Mouse (Mus musculus) hindbrain, embryonic 16.5 days (tissue): Measurements from ENCODE around the gene Mep1a. TPM values are rescaled to one million over a fixed set of nuclear protein-coding genes. Genes with fewer than 3 reads are reported as not detected.
"Not testable (repeated sequence)": the region's sequence is repeated elsewhere in the genome, so short reads cannot be mapped to it uniquely, and the experiment has no call there.

ENCODE experiments used
- ATAC-seq: fragments of 200-750 bp; cut with Nextera tagmentation; 2 replicates; pipeline ENCODE4 v1.8.0; 2017; ENCODE audit warnings: moderate TSS enrichment, moderate library complexity
- H3K27ac ChIP-seq: fragments of 300-500 bp; sonication (generic); 2 replicates; pipeline ENCODE4 v1.5.1; 2014; ENCODE audit warnings: low read depth, mild to moderate bottlenecking, control low read depth, low read length, moderate library complexity
- H3K27me3 ChIP-seq: fragments of 300-500 bp; sonication (generic); replicated peaks from 2 replicates; pipeline ENCODE4 v1.6.1; 2014; ENCODE audit warnings: low read length; ENCODE audit not compliant: control insufficient read depth, insufficient read depth
- H3K36me3 ChIP-seq: fragments of 300-500 bp; sonication (generic); 2 replicates; pipeline ENCODE4 v1.6.1; 2014; ENCODE audit warnings: mild to moderate bottlenecking, low read length, moderate library complexity, mixed read lengths; ENCODE audit not compliant: control insufficient read depth, insufficient read depth
- H3K4me1 ChIP-seq: fragments of 300-500 bp; sonication (generic); 2 replicates; pipeline ENCODE4 v1.6.1; 2014; ENCODE audit warnings: low read depth, low read length; ENCODE audit not compliant: control insufficient read depth, insufficient read depth
- H3K4me2 ChIP-seq: fragments of 300-500 bp; sonication (generic); 2 replicates; pipeline ENCODE4 v1.6.1; 2014; ENCODE audit warnings: mild to moderate bottlenecking, low read length, control low read depth, moderate library complexity
- H3K4me3 ChIP-seq: fragments of 300-500 bp; sonication (generic); 2 replicates; pipeline ENCODE4 v1.5.1; 2014; ENCODE audit warnings: mild to moderate bottlenecking, low read length, control low read depth, moderate library complexity
- H3K9ac ChIP-seq: fragments of 300-500 bp; sonication (generic); 2 replicates; pipeline ENCODE4 v1.6.1; 2014; ENCODE audit warnings: low read depth, mild to moderate bottlenecking, control low read depth, low read length, moderate library complexity
- H3K9me3 ChIP-seq: fragments of 300-500 bp; sonication (generic); 2 replicates; pipeline ENCODE4 v1.6.1; 2014; ENCODE audit warnings: mild to moderate bottlenecking, low read length, moderate library complexity; ENCODE audit not compliant: control insufficient read depth
- WGBS: fragments of 180-500 bp; shearing (Covaris S2); extraction: QIAGEN DNeasy Blood & Tissue Kit; methylation state at CpG from one replicate; pipeline ENCODE4 v1.1.7; 2014; 5-methylcytosine and 5-hydroxymethylcytosine counted together
- polyA plus RNA-seq: library from polyadenylated mRNA; unstranded; fragments of >200 nt; fragmentation: Nextera tagmentation; extraction: Ambion mirVana; gene quantifications from 2 replicates; pipeline ENCODE4 v1.2.1, GENCODE M21; 2015

Gene Mep1a
- polyA plus RNA-seq, 1 experiment from 2014 or later, result 0.20 TPM

DNA sequence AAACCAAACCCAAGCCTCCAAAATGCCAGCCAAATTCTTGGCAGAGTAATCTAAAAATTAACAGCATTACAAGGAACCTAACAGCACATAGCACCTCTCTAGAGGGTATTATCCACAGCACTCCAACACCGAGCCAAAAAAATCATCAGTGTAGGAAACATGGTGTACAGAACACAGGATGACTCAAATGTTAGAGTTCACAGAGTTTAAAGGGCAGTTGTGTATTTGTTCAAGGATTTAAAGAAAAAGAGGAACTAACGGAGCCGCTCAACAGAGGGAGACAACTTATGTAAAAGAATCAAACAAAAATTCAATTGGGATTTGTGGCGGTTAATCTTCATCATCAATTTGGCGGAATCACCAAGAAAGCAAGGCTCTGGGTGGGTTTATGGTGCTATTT lies 7.1 kb downstream of the Mep1a start:
- Histone ChIP-seq H3K36me3 (no peaks in the 10 kb centered on the region), H3K4me2 (no peak overlapping the region), H3K27ac (no peak overlapping the region), H3K4me1 (no peaks in the 10 kb centered on the region), H3K27me3 (no peaks in the 10 kb centered on the region), H3K9ac (no peak overlapping the region), H3K9me3 (no peaks in the 10 kb centered on the region), H3K4me3 (no peak overlapping the region)
- no peak for ATAC-seq
- 90% methylated on average over 5 of the region's 5 CpGs for WGBS

DNA sequence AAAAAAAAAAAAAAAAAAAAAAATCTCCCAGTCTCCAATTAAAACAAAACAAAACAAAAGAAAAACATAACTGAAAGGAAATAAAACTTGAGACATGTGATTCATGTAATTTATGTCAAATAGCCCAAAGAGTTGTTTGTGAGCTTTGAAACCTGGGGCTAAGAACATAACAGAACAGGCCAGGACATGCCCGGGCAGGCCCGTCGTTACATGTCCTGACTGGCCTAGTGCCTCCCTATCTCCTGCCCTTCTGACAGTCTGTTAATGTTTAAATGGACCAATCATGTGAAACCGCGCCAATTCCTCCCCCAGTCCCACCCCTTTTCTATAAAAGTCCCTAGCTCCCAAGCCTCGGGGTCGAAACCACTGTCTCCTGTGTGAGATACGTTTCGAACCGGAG lies 12.2 kb downstream of the Mep1a start:
- H3K4me3 ChIP-seq, H3K4me2 ChIP-seq, H3K9me3 ChIP-seq, H3K9ac ChIP-seq, ATAC-seq, H3K27me3 ChIP-seq, H3K4me1 ChIP-seq, H3K36me3 ChIP-seq, H3K27ac ChIP-seq: not testable (repeated sequence)
- 98% methylated on average over 8 of the region's 10 CpGs for WGBS

DNA sequence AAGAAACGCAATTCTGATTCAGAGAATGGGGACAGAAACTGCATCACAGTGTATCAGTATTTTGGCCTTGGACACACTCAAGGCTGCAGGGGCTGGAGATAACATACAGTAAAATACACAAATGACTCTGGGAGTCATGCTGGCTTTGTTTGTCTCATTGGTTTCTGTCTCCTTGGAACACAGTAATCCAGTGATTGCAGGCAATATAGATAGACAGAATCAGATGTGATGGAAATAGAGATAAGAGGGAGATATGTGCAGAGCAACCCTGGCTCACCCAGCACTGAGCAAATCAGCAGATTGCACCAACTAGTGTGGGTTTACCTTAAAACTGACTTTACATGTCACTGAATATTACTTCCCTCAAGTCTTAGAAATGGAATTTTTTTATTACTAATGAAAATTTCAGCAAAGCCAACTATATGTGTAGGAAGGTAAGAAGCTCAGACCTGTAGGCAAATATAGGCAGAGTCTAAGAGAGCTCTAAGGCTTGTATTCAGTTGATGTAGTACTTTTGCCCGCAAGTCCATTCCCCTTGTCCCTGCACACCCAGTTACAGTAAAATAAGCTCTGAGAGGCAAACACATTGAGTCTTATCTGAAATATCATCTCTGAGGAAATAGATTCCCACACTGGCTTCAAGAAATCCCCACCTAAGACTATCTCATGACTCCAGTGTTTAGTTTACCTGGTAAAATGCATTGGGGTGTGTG lies 14.0 kb downstream of the Mep1a start:
- WGBS, result 93% methylated on average over 2 of the region's 2 CpGs
- no peaks in the 10 kb centered on the region for H3K9me3 ChIP-seq
- H3K4me3 ChIP-seq, result no peak overlapping the region
- no peak overlapping the region for H3K4me2 ChIP-seq
- H3K36me3 ChIP-seq, result no peaks in the 10 kb centered on the region
- no peak overlapping the region for H3K9ac ChIP-seq
- ATAC-seq, result no peak
- H3K27me3 ChIP-seq, result no peaks in the 10 kb centered on the region
- H3K4me1 ChIP-seq, result no peaks in the 10 kb centered on the region
- no peak overlapping the region for H3K27ac ChIP-seq

DNA sequence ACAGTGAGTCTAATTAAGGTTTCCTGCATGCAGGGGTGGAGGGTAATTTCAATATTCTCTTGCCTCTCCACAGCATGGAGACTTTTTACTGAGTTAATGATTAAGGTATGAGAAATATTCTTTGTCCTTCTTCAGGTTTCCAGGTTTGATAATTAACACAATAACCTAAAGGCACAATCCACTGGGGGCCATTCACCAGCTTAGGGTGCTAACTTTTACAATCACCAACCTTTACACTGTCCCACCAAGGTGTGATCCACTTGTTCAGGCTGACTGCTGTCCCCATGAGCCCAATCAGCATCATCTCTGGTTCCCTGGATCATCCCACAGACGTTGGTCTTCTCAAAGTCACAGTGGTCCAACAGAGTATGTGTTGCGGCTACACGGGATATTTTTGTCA lies 16.6 kb downstream of the Mep1a start:
- no peak overlapping the region for H3K4me2 ChIP-seq
- no peak for ATAC-seq
- H3K9ac ChIP-seq, result no peak overlapping the region
- H3K4me3 ChIP-seq, result no peak overlapping the region
- no peaks in the 10 kb centered on the region for H3K9me3 ChIP-seq
- H3K36me3 ChIP-seq, result no peaks in the 10 kb centered on the region
- no peaks in the 10 kb centered on the region for H3K27me3 ChIP-seq
- 85% methylated on average over 3 of the region's 3 CpGs for WGBS
- H3K4me1 ChIP-seq, result no peaks in the 10 kb centered on the region
- H3K27ac ChIP-seq, result no peak overlapping the region

DNA sequence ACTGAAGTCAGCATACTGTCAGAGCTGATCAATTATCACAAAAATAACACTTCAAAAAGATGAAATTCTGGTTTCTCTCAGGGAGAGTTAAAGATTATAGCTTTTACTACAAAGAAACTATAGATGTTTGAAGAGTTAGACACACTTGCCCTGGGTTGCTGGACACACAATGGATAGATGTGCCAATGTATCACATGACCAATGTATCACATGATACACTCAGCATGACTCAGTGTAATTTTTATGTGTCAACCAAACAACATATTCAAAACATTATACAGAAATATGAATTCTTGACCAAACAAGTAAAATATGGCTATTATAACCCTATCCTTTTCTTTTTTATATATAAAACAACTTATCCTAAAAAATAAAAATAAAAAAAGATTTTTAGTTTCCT lies 25.0 kb downstream of the Mep1a start:
- no peaks in the 10 kb centered on the region for H3K27me3 ChIP-seq
- no peak overlapping the region for H3K4me2 ChIP-seq
- ATAC-seq, result no peak
- no peaks in the 10 kb centered on the region for H3K4me1 ChIP-seq
- H3K4me3 ChIP-seq, result no peak overlapping the region
- H3K9me3 ChIP-seq, result no peaks in the 10 kb centered on the region
- H3K36me3 ChIP-seq, result no peaks in the 10 kb centered on the region
- H3K27ac ChIP-seq, result no peak overlapping the region
- no peak overlapping the region for H3K9ac ChIP-seq

DNA sequence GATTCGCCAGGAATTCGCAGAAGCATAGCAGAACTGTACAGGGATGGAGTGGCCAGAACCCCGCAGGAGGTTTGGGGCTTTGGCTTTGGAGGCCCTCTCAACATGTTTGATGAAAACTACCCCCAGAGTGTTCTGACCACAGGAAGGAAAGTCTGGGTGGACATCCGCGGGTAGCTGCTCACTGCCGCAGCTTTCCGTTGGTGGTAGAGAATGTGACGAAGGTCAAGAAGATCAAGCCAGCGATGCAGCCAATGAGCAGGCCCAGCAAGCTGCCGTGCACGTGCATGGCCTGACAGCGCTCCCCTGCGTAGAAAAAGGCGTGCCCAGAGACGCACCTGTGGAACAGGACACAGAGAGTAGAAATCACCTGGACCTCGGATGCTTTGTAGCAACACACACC lies 27.8 kb downstream of the Mep1a start:
- H3K9ac ChIP-seq, result no peak overlapping the region
- WGBS, result 94% methylated on average over 16 of the region's 16 CpGs
- no peak overlapping the region for H3K4me2 ChIP-seq
- no peaks in the 10 kb centered on the region for H3K36me3 ChIP-seq
- ATAC-seq, result no peak
- no peak overlapping the region for H3K27ac ChIP-seq
- H3K4me3 ChIP-seq, result no peak overlapping the region
- no peaks in the 10 kb centered on the region for H3K9me3 ChIP-seq
- H3K4me1 ChIP-seq, result no peaks in the 10 kb centered on the region
- H3K27me3 ChIP-seq, result no peaks in the 10 kb centered on the region

DNA sequence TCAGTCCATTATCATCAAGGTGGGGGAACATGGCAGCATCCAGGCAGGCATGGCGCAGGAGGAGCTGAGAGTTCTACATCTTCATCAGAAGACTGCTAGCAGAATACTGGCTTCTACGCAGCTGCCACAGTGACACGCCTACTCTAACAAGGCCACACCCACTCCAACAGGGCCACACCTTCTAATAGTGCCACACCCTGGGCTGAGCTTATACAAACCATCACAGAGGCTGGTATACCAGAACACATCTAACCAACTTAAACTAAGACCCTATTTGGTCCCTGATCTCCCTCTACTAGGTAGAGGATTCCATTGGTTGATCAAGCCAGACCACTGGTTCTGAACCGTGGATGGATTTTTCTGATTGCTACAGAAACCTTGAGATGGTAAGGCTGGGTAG lies 30.1 kb downstream of the Mep1a start:
- no peak for ATAC-seq
- Histone ChIP-seq H3K4me2 (no peak overlapping the region), H3K27ac (no peak overlapping the region), H3K9ac (no peak overlapping the region), H3K4me1 (no peaks in the 10 kb centered on the region), H3K36me3 (no peaks in the 10 kb centered on the region), H3K4me3 (no peak overlapping the region), H3K27me3 (no peaks in the 10 kb centered on the region), H3K9me3 (no peaks in the 10 kb centered on the region)
- 76% methylated on average over 4 of the region's 4 CpGs for WGBS

DNA sequence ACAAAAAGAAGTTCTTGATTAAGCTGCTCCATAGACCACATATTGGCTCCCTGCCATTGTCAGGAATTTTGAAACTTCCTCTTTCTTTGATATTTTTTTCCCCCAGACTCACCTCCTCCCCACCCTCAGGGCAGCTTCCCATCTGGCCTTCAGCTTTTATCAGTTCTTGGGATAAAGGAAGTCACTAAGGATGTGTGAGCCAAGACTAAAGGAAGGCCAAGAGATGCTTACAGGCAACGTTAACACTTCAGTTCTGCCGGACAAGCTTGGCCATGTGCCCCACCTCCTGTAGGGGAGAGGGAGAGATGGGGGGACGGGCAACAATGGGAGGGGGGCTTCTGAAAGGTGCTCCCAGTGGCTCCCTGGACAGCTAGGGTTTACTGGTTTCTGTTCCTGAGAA lies 32.6 kb downstream of the Mep1a start:
- no peak for ATAC-seq
- H3K27me3 ChIP-seq, result no peaks in the 10 kb centered on the region
- no peak overlapping the region for H3K4me2 ChIP-seq
- H3K9me3 ChIP-seq, result no peaks in the 10 kb centered on the region
- H3K27ac ChIP-seq, result no peak overlapping the region
- H3K4me3 ChIP-seq, result no peak overlapping the region
- no peaks in the 10 kb centered on the region for H3K36me3 ChIP-seq
- WGBS, result 56% methylated on average over 3 of the region's 3 CpGs
- H3K9ac ChIP-seq, result no peak overlapping the region
- H3K4me1 ChIP-seq, result no peaks in the 10 kb centered on the region

DNA sequence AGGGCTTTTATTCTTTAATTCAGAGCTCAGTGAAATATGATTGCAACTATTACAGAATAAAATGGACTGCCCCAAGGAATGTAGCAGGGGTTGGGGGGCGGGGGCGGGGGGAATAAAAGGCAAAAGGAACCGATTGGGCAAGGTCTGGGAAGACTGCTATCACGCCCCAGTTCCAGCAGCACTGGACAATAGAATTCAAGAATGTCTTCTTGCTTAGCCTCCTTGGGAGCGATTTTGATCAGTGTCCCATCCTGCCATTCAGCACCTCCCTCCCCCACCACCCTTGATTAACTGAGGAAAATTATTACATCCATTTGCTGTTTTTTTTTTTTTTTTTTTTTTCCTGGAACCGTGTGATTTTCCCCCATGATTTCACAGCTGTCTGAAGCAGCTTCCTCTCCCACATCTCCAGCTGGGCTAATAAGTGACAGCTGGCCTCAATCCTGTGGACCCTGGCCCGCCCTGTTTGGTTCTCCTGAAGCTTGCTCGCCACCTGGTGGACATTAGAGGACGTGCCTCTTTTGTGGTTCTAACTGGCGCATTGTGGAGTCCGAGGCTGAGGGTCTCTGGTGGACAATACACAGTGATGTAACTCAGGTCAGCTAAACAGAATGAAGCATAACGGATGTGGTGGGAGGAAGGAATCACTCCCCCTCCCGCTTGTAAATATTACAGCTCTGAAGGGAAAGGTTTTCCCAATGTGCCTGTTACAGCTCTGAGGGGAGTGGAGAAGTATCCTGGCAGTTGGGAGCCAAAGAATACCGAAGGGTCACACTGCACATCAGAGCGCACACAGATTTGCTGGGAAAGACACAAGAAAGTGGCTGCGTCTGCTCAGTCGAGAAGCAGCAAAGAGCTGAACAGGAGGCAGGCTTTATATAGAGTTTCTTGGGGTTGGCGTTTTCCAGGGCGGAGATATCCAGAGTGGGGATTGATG lies 42.1 kb downstream of the Mep1a start:
- H3K27ac ChIP-seq, result no peak overlapping the region
- no peaks in the 10 kb centered on the region; the same call in 1 of the 2 replicates for H3K27me3 ChIP-seq
- 31% methylated on average over 19 of the region's 19 CpGs for WGBS
- no peaks in the 10 kb centered on the region for H3K36me3 ChIP-seq
- no peak overlapping the region for H3K4me3 ChIP-seq
- peak overlapping the region; percentile 4; the same call in 1 of the 2 replicates for H3K4me2 ChIP-seq
- no peaks in the 10 kb centered on the region; the same call in 1 of the 2 replicates for H3K4me1 ChIP-seq
- no peaks in the 10 kb centered on the region for H3K9me3 ChIP-seq
- peak; percentile 95 for ATAC-seq
- no peak overlapping the region for H3K9ac ChIP-seq
